Mouse (Mus musculus): ENCODE measurements around the gene Gm10282. TPM values are rescaled to one million over a fixed set of nuclear protein-coding genes. Genes with fewer than 3 reads are reported as not detected.

Gene Gm10282
- total and polyA plus RNA-seq, 2 experiments from 2014 or later, result 3.9 to 9.0 TPM

DNA sequence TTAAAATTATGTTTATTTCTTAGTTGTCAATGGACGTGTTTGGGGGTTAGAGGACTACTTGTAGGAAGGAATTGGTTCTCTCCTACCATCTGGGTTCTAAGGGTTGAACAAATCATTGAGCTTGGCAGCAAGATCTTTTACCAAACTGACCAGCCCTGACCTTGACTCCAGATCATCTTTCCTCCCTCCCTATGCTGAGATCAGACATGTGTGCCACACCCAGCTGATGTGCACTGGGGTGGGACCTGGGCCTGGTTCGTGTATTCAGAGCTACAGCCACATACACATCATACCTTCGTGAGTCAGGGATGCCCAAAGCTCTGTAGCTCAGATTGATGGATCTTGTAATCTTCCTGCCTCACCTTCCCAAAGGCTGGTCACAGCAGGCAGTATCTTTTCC lies 33.4 kb downstream of the Gm10282 start:
- H3K4me1 ChIP-seq (ENCODE audit: insufficient read depth, low read length), result no peaks in the 10 kb centered on the region
- H3K9me3 ChIP-seq (ENCODE audit: low read length), result no peaks in the 10 kb centered on the region
- no peak for TF ChIP-seq CTCF (IDR thresholded peaks at IDR 0.05)
- no peak overlapping the region for H3K4me3 ChIP-seq (ENCODE audit: low read depth, low read length)
- H3K4me2 ChIP-seq (ENCODE audit: low read depth, low read length, poor library complexity, severe bottlenecking), result no peak overlapping the region
- H3K36me3 ChIP-seq (ENCODE audit: insufficient read depth, low read length), result no peaks in the 10 kb centered on the region
- DNase-seq (ENCODE audit: low spot score) (no peak), ATAC-seq (ENCODE audit: low FRiP score) (no peak)
- WGBS, result 64% methylated on average over 3 of the region's 3 CpGs
- no peak overlapping the region for H3K9ac ChIP-seq (replicated peaks; ENCODE audit: low read length, poor library complexity, severe bottlenecking)
- H3K27me3 ChIP-seq (ENCODE audit: insufficient read depth, low read length), result no peaks in the 10 kb centered on the region
- H3K27ac ChIP-seq (ENCODE audit: low read depth, low read length), result no peak overlapping the region

- Histone ChIP-seq H3K4me3 (ENCODE audit: low read depth, low read length) (no peak overlapping the region), H3K4me2 (ENCODE audit: low read depth, low read length, poor library complexity, severe bottlenecking) (no peak overlapping the region), H3K9me3 (ENCODE audit: low read length) (no peaks in the 10 kb centered on the region), H3K9ac (replicated peaks; ENCODE audit: low read length, poor library complexity, severe bottlenecking) (no peak overlapping the region), H3K36me3 (ENCODE audit: insufficient read depth, low read length) (no peaks in the 10 kb centered on the region), H3K4me1 (ENCODE audit: insufficient read depth, low read length) (no peaks in the 10 kb centered on the region), H3K27ac (ENCODE audit: low read depth, low read length) (no peak overlapping the region), H3K27me3 (ENCODE audit: insufficient read depth, low read length) (no peaks in the 10 kb centered on the region)
- TF ChIP-seq CTCF (IDR thresholded peaks at IDR 0.05), result no peak
- ATAC-seq (ENCODE audit: low FRiP score) (no peak), DNase-seq (ENCODE audit: low spot score) (no peak)
- 80% methylated on average over 11 of the region's 11 CpGs for WGBS
Observed at GRCm38 (mm10) chr8:72271051-72271660, 33.9 kb downstream of the Gm10282 start.

- no peak overlapping the region for H3K9ac ChIP-seq (replicated peaks; ENCODE audit: low read length, poor library complexity, severe bottlenecking)
- no peaks in the 10 kb centered on the region for H3K9me3 ChIP-seq (ENCODE audit: low read length)
- WGBS, result 86% methylated on average over 12 of the region's 12 CpGs
- no peaks in the 10 kb centered on the region for H3K4me1 ChIP-seq (ENCODE audit: insufficient read depth, low read length)
- H3K4me2 ChIP-seq (ENCODE audit: low read depth, low read length, poor library complexity, severe bottlenecking), result no peak overlapping the region
- ATAC-seq (ENCODE audit: low FRiP score), result no peak
- no peaks in the 10 kb centered on the region for H3K27me3 ChIP-seq (ENCODE audit: insufficient read depth, low read length)
- H3K4me3 ChIP-seq (ENCODE audit: low read depth, low read length), result no peak overlapping the region
- DNase-seq (ENCODE audit: low spot score), result no peak
- H3K36me3 ChIP-seq (ENCODE audit: insufficient read depth, low read length), result no peaks in the 10 kb centered on the region
- TF ChIP-seq CTCF (IDR thresholded peaks at IDR 0.05), result no peak
- H3K27ac ChIP-seq (ENCODE audit: low read depth, low read length), result no peak overlapping the region
Observed at GRCm38 (mm10) chr8:72270606-72271005, 34.5 kb downstream of the Gm10282 start.

DNA sequence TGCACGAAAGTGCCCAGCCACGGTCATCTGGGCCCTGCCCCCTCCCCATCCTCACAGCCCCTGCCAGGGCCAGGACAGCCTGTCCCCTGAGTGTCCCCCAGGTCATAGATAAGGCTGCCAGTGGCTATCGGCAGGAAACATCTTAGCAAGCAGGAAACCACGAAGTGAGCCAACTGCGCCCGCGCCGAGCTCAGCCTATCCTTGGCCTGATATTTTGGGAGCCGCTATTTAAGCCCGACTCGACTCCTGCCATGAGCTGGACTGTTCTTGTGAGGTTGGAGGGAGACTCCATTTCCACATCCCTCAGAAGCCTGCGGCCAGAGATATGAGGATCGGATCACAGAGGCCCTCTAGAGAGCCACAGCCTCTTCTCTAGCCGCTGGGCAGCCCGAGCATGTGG lies 36.7 kb downstream of the Gm10282 start:
- no peaks in the 10 kb centered on the region for H3K36me3 ChIP-seq (ENCODE audit: insufficient read depth, low read length)
- H3K4me3 ChIP-seq (ENCODE audit: low read depth, low read length), result no peak overlapping the region
- H3K9ac ChIP-seq (replicated peaks; ENCODE audit: low read length, poor library complexity, severe bottlenecking), result no peak overlapping the region
- 0 out of 2 replicates have a peak overlapping the region, but pooled peaks have one; percentile 47 for H3K27ac ChIP-seq (ENCODE audit: low read depth, low read length)
- H3K4me2 ChIP-seq (ENCODE audit: low read depth, low read length, poor library complexity, severe bottlenecking), result no peak overlapping the region
- DNase-seq (ENCODE audit: low spot score) (no peak), ATAC-seq (ENCODE audit: low FRiP score) (no peak)
- no peaks in the 10 kb centered on the region for H3K9me3 ChIP-seq (ENCODE audit: low read length)
- H3K27me3 ChIP-seq (ENCODE audit: insufficient read depth, low read length), result no peaks in the 10 kb centered on the region
- no peaks in the 10 kb centered on the region for H3K4me1 ChIP-seq (ENCODE audit: insufficient read depth, low read length)
- TF ChIP-seq CTCF (IDR thresholded peaks at IDR 0.05), result no peak
- 91% methylated on average over 15 of the region's 15 CpGs for WGBS

GRCm38 (mm10) chr8:72267106-72267505 lies 38.0 kb downstream of the Gm10282 start:
- WGBS, result 96% methylated on average over 8 of the region's 8 CpGs
- no peaks in the 10 kb centered on the region for H3K36me3 ChIP-seq (ENCODE audit: insufficient read depth, low read length)
- no peaks in the 10 kb centered on the region for H3K27me3 ChIP-seq (ENCODE audit: insufficient read depth, low read length)
- H3K9me3 ChIP-seq (ENCODE audit: low read length), result no peaks in the 10 kb centered on the region
- ATAC-seq (ENCODE audit: low FRiP score) (no peak), DNase-seq (ENCODE audit: low spot score) (no peak)
- H3K4me1 ChIP-seq (ENCODE audit: insufficient read depth, low read length), result no peaks in the 10 kb centered on the region
- H3K9ac ChIP-seq (replicated peaks; ENCODE audit: low read length, poor library complexity, severe bottlenecking), result no peak overlapping the region
- no peak overlapping the region for H3K4me3 ChIP-seq (ENCODE audit: low read depth, low read length)
- no peak overlapping the region for H3K4me2 ChIP-seq (ENCODE audit: low read depth, low read length, poor library complexity, severe bottlenecking)
- no peak overlapping the region for H3K27ac ChIP-seq (ENCODE audit: low read depth, low read length)
- TF ChIP-seq CTCF (IDR thresholded peaks at IDR 0.05), result no peak

GRCm38 (mm10) chr8:72266671-72267070 lies 38.4 kb downstream of the Gm10282 start:
- H3K4me2 ChIP-seq (ENCODE audit: low read depth, low read length, poor library complexity, severe bottlenecking), result no peak overlapping the region
- H3K27me3 ChIP-seq (ENCODE audit: insufficient read depth, low read length), result no peaks in the 10 kb centered on the region
- DNase-seq (ENCODE audit: low spot score) (no peak), ATAC-seq (ENCODE audit: low FRiP score) (no peak)
- no peak overlapping the region for H3K4me3 ChIP-seq (ENCODE audit: low read depth, low read length)
- H3K27ac ChIP-seq (ENCODE audit: low read depth, low read length), result no peak overlapping the region
- no peaks in the 10 kb centered on the region for H3K4me1 ChIP-seq (ENCODE audit: insufficient read depth, low read length)
- TF ChIP-seq CTCF (IDR thresholded peaks at IDR 0.05), result no peak
- H3K9ac ChIP-seq (replicated peaks; ENCODE audit: low read length, poor library complexity, severe bottlenecking), result no peak overlapping the region
- no peaks in the 10 kb centered on the region for H3K9me3 ChIP-seq (ENCODE audit: low read length)
- H3K36me3 ChIP-seq (ENCODE audit: insufficient read depth, low read length), result no peaks in the 10 kb centered on the region

Measured in midbrain, postnatal 0 days (tissue).